Mouse (Mus musculus): ENCODE measurements around the gene Qrfp. TPM values are rescaled to one million over a fixed set of nuclear protein-coding genes. Genes with fewer than 3 reads are reported as not detected.
A peak's percentile ranks its signal among the peaks of the same experiment; 100 is the strongest.

Qrfp gene
- polyA plus RNA-seq, 1 experiment from 2014 or later: not detected

- Histone ChIP-seq H3K9ac (ENCODE audit: low read depth, low read length) (0 out of 2 replicates have a peak overlapping the region, but pooled peaks have one; percentile 38), H3K27me3 (replicated peaks; ENCODE audit: control insufficient read depth, insufficient read depth, low read length) (no peaks in the 10 kb centered on the region), H3K36me3 (ENCODE audit: control insufficient read depth, insufficient read depth, low read length) (no peaks in the 10 kb centered on the region), H3K4me2 (ENCODE audit: low read depth, low read length) (no peak overlapping the region), H3K4me3 (ENCODE audit: low read length) (no peak overlapping the region), H3K4me1 (ENCODE audit: control insufficient read depth, insufficient read depth, low read length) (peaks cover 67% of the 10 kb centered on the region), H3K27ac (ENCODE audit: low read length) (peak overlapping the region; percentile 30; the same call in 1 of the 2 replicates), H3K9me3 (ENCODE audit: control insufficient read depth, low read length) (no peaks in the 10 kb centered on the region)
- WGBS: 62% methylated on average over 4 of the region's 4 CpGs
- ATAC-seq: no peak
Observed at GRCm38 (mm10) chr2:31767815-31768214, 42.6 kb downstream of the Qrfp start.

DNA sequence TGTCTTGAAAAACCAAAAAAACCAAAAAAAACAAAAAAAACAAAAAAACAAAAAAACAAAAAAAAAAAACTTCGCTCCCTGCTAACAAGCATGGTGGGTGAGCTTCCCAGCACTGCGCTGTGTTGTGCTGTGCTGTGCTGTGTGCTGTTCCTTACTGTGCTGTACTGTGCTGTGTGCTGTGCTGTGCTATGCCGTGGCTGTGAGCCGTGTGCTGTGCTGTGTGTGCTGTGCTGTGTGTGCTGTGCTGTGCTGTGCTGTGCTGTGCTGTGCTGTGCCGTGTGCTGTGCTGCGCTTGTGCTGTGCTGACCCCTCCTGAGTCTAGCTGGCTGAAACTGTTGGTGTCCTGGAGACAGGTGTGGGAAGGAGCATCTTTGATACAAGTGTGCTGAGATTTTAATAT, 43.3 kb downstream of the Qrfp start:
- H3K4me1 ChIP-seq (ENCODE audit: control insufficient read depth, insufficient read depth, low read length): peaks cover 72% of the 10 kb centered on the region
- H3K9me3 ChIP-seq (ENCODE audit: control insufficient read depth, low read length): no peaks in the 10 kb centered on the region
- no peak overlapping the region for H3K4me3 ChIP-seq (ENCODE audit: low read length)
- H3K36me3 ChIP-seq (ENCODE audit: control insufficient read depth, insufficient read depth, low read length): no peaks in the 10 kb centered on the region
- H3K4me2 ChIP-seq (ENCODE audit: low read depth, low read length): no peak overlapping the region
- no peak for ATAC-seq
- no peaks in the 10 kb centered on the region for H3K27me3 ChIP-seq (replicated peaks; ENCODE audit: control insufficient read depth, insufficient read depth, low read length)
- H3K9ac ChIP-seq (ENCODE audit: low read depth, low read length): no peak overlapping the region
- WGBS: 87% methylated on average over 6 of the region's 6 CpGs
- H3K27ac ChIP-seq (ENCODE audit: low read length): no peak overlapping the region

GRCm38 (mm10) chr2:31763271-31763670, 47.1 kb downstream of the Qrfp start:
- Histone ChIP-seq H3K4me3 (ENCODE audit: low read length) (no peak overlapping the region), H3K4me1 (ENCODE audit: control insufficient read depth, insufficient read depth, low read length) (peaks cover 46% of the 10 kb centered on the region), H3K27ac (ENCODE audit: low read length) (peak overlapping the region; percentile 57), H3K9me3 (ENCODE audit: control insufficient read depth, low read length) (no peaks in the 10 kb centered on the region), H3K4me2 (ENCODE audit: low read depth, low read length) (no peak overlapping the region), H3K9ac (ENCODE audit: low read depth, low read length) (0 out of 2 replicates have a peak overlapping the region, but pooled peaks have one; percentile 10), H3K27me3 (replicated peaks; ENCODE audit: control insufficient read depth, insufficient read depth, low read length) (no peaks in the 10 kb centered on the region), H3K36me3 (ENCODE audit: control insufficient read depth, insufficient read depth, low read length) (no peaks in the 10 kb centered on the region)
- 33% methylated on average over 2 of the region's 2 CpGs for WGBS
- ATAC-seq: no peak

DNA sequence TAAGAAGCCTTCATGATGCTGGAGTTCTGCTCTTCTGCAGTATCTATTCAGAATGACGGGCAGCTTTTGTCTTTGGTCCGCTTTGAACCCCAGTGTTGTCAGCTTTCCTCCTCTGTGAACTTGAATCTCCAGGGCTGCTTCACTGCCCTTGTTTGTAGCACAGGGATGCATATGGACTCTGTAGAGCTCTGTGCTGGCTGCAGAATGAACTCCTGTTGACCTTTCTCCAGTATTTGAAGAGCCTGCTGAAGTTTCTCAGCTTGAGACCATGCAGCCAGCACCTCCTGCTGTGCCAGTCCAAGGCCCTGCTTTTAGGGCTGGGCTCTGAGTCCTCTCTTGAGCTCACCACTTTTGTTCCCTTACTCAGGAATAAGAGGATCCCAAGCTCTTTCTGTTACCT, 47.5 kb downstream of the Qrfp start:
- Histone ChIP-seq H3K4me2 (ENCODE audit: low read depth, low read length) (no peak overlapping the region), H3K27me3 (replicated peaks; ENCODE audit: control insufficient read depth, insufficient read depth, low read length) (no peaks in the 10 kb centered on the region), H3K9ac (ENCODE audit: low read depth, low read length) (0 out of 2 replicates have a peak overlapping the region, but pooled peaks have one; percentile 10), H3K4me1 (ENCODE audit: control insufficient read depth, insufficient read depth, low read length) (peaks cover 44% of the 10 kb centered on the region), H3K4me3 (ENCODE audit: low read length) (no peak overlapping the region), H3K9me3 (ENCODE audit: control insufficient read depth, low read length) (no peaks in the 10 kb centered on the region), H3K27ac (ENCODE audit: low read length) (peak overlapping the region; percentile 57), H3K36me3 (ENCODE audit: control insufficient read depth, insufficient read depth, low read length) (no peaks in the 10 kb centered on the region)
- ATAC-seq: no peak
- WGBS: 22% methylated on average over 2 of the region's 2 CpGs

- Histone ChIP-seq H3K4me1 (ENCODE audit: control insufficient read depth, insufficient read depth, low read length) (peaks cover 37% of the 10 kb centered on the region), H3K27me3 (replicated peaks; ENCODE audit: control insufficient read depth, insufficient read depth, low read length) (no peaks in the 10 kb centered on the region)
- 22% methylated on average over 3 of the region's 3 CpGs for WGBS
Observed at GRCm38 (mm10) chr2:31762155-31762554, 48.2 kb downstream of the Qrfp start.

GRCm38 (mm10) chr2:31761585-31761984, 48.8 kb downstream of the Qrfp start:
- Histone ChIP-seq H3K9me3 (ENCODE audit: control insufficient read depth, low read length) (no peaks in the 10 kb centered on the region), H3K27me3 (replicated peaks; ENCODE audit: control insufficient read depth, insufficient read depth, low read length) (no peaks in the 10 kb centered on the region), H3K36me3 (ENCODE audit: control insufficient read depth, insufficient read depth, low read length) (no peaks in the 10 kb centered on the region), H3K27ac (ENCODE audit: low read length) (peak overlapping the region; percentile 97), H3K9ac (ENCODE audit: low read depth, low read length) (peak overlapping the region; percentile 98), H3K4me1 (ENCODE audit: control insufficient read depth, insufficient read depth, low read length) (peaks cover 39% of the 10 kb centered on the region), H3K4me3 (ENCODE audit: low read length) (peak overlapping the region; percentile 84), H3K4me2 (ENCODE audit: low read depth, low read length) (peak overlapping the region; percentile 71)
- ATAC-seq: no peak
- WGBS: 2% methylated on average over 4 of the region's 4 CpGs

More at GRCm38 (mm10) chr2:31762155-31762554, 48.2 kb downstream of the Qrfp start:
- H3K9ac ChIP-seq (ENCODE audit: low read depth, low read length): peak overlapping the region; percentile 98
- H3K4me2 ChIP-seq (ENCODE audit: low read depth, low read length): peak overlapping the region; percentile 71
- H3K4me3 ChIP-seq (ENCODE audit: low read length): peak overlapping the region; percentile 84
- peak overlapping the region; percentile 53; the same call in 1 of the 2 replicates for H3K27ac ChIP-seq (ENCODE audit: low read length)
- ATAC-seq: no peak
- H3K36me3 ChIP-seq (ENCODE audit: control insufficient read depth, insufficient read depth, low read length): no peaks in the 10 kb centered on the region
- H3K9me3 ChIP-seq (ENCODE audit: control insufficient read depth, low read length): no peaks in the 10 kb centered on the region

DNA sequence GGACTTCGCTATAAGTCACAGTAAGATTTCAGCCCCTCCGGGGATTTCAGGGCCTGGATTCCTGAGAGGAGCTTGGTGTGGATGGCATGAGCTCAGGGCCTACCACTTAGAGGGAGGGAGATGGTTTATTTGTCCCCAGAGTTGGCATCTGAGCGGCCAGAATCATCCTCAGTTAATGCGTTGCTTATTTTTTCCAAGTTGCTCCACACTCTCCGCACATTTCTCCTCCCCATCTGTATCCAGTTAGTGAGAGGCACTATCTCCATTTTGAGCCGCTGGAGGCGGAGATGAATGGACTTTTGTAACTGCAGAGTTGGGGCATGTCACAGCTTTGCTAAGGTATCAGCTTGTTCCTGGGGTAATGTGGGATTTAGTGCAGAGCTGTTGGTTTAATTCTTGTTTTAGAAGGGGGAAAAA, 49.3 kb downstream of the Qrfp start:
- H3K4me1 ChIP-seq (ENCODE audit: control insufficient read depth, insufficient read depth, low read length): peaks cover 36% of the 10 kb centered on the region
- H3K4me2 ChIP-seq (ENCODE audit: low read depth, low read length): peak overlapping the region; percentile 71
- peak overlapping the region; percentile 84 for H3K4me3 ChIP-seq (ENCODE audit: low read length)
- ATAC-seq: no peak
- H3K27ac ChIP-seq (ENCODE audit: low read length): peak overlapping the region; percentile 97
- H3K27me3 ChIP-seq (replicated peaks; ENCODE audit: control insufficient read depth, insufficient read depth, low read length): no peaks in the 10 kb centered on the region
- H3K9me3 ChIP-seq (ENCODE audit: control insufficient read depth, low read length): no peaks in the 10 kb centered on the region
- H3K9ac ChIP-seq (ENCODE audit: low read depth, low read length): peak overlapping the region; percentile 98
- WGBS: 4% methylated on average over 7 of the region's 7 CpGs
- H3K36me3 ChIP-seq (ENCODE audit: control insufficient read depth, insufficient read depth, low read length): no peaks in the 10 kb centered on the region

GRCm38 (mm10) chr2:31760486-31760885, 49.9 kb downstream of the Qrfp start:
- H3K9me3 ChIP-seq (ENCODE audit: control insufficient read depth, low read length): no peaks in the 10 kb centered on the region
- peaks cover 29% of the 10 kb centered on the region for H3K4me1 ChIP-seq (ENCODE audit: control insufficient read depth, insufficient read depth, low read length)
- H3K4me3 ChIP-seq (ENCODE audit: low read length): peak overlapping the region; percentile 84
- H3K27ac ChIP-seq (ENCODE audit: low read length): peak overlapping the region; percentile 97
- H3K4me2 ChIP-seq (ENCODE audit: low read depth, low read length): peak overlapping the region; percentile 71
- 0% methylated on average over 1 of the region's 1 CpGs for WGBS
- H3K9ac ChIP-seq (ENCODE audit: low read depth, low read length): peak overlapping the region; percentile 98
- H3K36me3 ChIP-seq (ENCODE audit: control insufficient read depth, insufficient read depth, low read length): no peaks in the 10 kb centered on the region
- no peak for ATAC-seq
- H3K27me3 ChIP-seq (replicated peaks; ENCODE audit: control insufficient read depth, insufficient read depth, low read length): no peaks in the 10 kb centered on the region

DNA sequence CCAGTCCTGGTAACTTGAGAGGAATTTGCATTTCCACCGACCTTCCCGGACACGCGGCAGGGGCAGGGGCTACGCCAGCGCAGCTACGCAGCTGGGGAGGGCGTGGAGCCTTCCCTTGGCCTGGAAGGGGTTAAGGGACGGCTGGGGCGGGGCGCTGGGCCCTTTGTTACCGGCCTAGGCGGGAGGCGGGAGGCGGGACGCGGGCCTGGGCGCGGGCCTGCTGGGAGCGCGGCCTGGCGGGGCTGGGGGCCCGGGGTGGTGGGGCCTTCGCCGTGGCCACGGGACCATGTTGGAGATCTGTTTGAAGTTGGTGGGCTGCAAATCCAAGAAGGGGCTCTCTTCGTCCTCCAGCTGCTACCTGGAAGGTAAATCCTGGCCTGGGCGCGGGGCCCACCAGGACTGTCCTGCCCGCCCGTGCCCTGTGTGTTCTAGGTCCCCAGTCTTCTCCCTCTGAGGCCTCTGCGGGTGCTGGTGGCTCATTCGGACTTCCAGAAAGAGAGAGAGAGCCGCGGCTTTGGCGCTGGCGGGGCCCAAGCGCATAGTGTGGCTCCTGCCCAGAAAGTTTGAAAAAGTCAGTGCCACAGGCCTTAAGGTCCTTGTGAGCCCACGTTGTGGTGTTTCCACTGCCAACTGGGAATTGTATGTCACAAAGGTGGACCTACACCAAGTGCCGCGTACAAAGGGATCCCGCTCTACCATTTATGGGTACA, 50.5 kb downstream of the Qrfp start:
- Histone ChIP-seq H3K4me3 (ENCODE audit: low read length) (peak overlapping the region; percentile 84), H3K9ac (ENCODE audit: low read depth, low read length) (peak overlapping the region; percentile 98), H3K4me2 (ENCODE audit: low read depth, low read length) (peak overlapping the region; percentile 71), H3K27ac (ENCODE audit: low read length) (peak overlapping the region; percentile 97), H3K27me3 (replicated peaks; ENCODE audit: control insufficient read depth, insufficient read depth, low read length) (no peaks in the 10 kb centered on the region), H3K9me3 (ENCODE audit: control insufficient read depth, low read length) (no peaks in the 10 kb centered on the region), H3K4me1 (ENCODE audit: control insufficient read depth, insufficient read depth, low read length) (peaks cover 28% of the 10 kb centered on the region), H3K36me3 (ENCODE audit: control insufficient read depth, insufficient read depth, low read length) (no peaks in the 10 kb centered on the region)
- WGBS: under 1% methylated on average over 36 of the region's 42 CpGs
- peak; percentile 96 for ATAC-seq
